Comparison of ENCODE assay signal across 8 mouse cellular contexts in the genomic region with DNA sequence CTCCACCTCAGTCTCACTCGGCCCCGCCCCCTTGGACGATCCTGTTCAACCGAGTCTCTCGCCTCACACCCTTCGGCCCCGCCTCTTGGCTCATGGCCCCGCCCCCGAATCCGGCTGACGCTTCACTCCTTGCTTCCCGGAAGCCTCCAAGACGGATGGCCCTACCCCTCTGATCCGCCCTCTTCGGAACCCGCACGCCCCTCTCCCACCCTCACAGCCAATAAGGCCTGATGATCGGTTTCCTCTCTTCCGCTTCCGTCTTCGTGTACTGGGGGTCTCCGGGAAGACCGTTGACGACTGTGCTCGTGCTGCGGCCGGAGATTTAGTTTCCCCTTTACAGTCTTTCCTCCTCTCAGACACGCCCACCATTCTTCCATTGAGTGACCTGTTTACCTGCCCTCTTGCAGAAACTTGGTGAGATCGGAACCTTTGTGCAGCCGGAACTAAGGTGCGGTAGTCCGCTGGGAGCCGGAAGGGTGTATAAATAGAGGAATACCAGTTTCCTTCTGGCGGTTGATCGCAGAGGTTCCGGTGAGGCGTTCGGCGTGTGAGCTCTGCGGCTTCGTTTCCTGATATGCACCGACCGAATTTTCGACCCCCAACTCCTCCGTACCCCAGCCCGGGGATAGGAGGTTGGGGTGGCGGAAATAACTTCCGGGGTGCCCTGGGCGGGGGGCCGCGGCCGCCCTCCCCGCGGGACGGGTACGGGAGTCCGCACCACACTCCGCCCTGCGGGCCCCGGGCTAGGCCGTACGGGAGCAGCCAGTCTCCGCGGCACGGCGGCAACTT. TPM values are rescaled to one million over a fixed set of nuclear protein-coding genes. Genes with fewer than 3 reads are reported as not detected.
DNase-seq lines count a peak whose midpoint lies in the region; ATAC-seq lines count a peak whose summit lies in the region.

A gene (plus strand): TSS at position 282 of the 789 bp plus-strand sequence.
A gene (minus strand): TSS at position 643 of the 789 bp plus-strand sequence.

- no peaks in the 10 kb centered on the region for H3K27me3 ChIP-seq in hindbrain, embryonic 12.5 days

- peak within 1 kb of the TSS; percentile 93 for H3K27ac ChIP-seq in hindbrain, embryonic 12.5 days

- H3K9me3 ChIP-seq in hindbrain, embryonic 12.5 days (replicated peaks), result no peaks in the 10 kb centered on the region

- H3K4me1 ChIP-seq in hindbrain, embryonic 12.5 days, result 0 out of 2 replicates have a peak, but pooled peaks cover 3% of the 10 kb centered on the region

- peak; percentile 100 for ATAC-seq in hindbrain, embryonic 12.5 days (ENCODE audit: low FRiP score)

- no peaks in the 10 kb centered on the region for H3K36me3 ChIP-seq in hindbrain, embryonic 12.5 days

- peak within 1 kb of the TSS; percentile 91 for H3K9ac ChIP-seq in hindbrain, embryonic 12.5 days

- WGBS in hindbrain, embryonic 12.5 days, result under 1% methylated on average over 63 of the region's 66 CpGs

- peak within 1 kb of the TSS; percentile 85 for H3K4me3 ChIP-seq in hindbrain, embryonic 12.5 days

- DNase-seq in NIH3T3 (ENCODE audit: low read depth), result peak; percentile 100
- peak; percentile 100 for DNase-seq in cerebellum, postnatal 10 days
- DNase-seq in frontal cortex, postnatal 10 days (ENCODE audit: low spot score in 2 of 2), result peak; percentile 100
- peak; percentile 99 to 100 for DNase-seq in layer of hippocampus, postnatal 14 days (ENCODE audit: low spot score in 2 of 2)
- DNase-seq in lung, postnatal 14 days, result peak; percentile 100
- peak; percentile 99 for DNase-seq in retina, adult 2 months (ENCODE audit: low read depth, low spot score)
- DNase-seq in thymus, postnatal 36 days, result peak; percentile 100

- H3K4me2 ChIP-seq in hindbrain, embryonic 12.5 days (replicated peaks), result peak within 1 kb of the TSS; percentile 81

RNA-seq across cellular contexts. Expression of the first gene that starts in this region (rescaled TPM):
- 49.5 and 54.7 TPM in 2 replicates for polyA plus RNA-seq in hindbrain, embryonic 12.5 days (2016; fragmentation: Nextera tagmentation; extraction: Ambion mirVana)
- 10 to 100 TPM; 18.4 to 19.5 TPM for total RNA-seq in layer of hippocampus, postnatal 14 days (2021)

RNA-seq across cellular contexts. Expression of the second gene that starts in this region (rescaled TPM):
- polyA plus RNA-seq in hindbrain, embryonic 12.5 days (2016; fragmentation: Nextera tagmentation; extraction: Ambion mirVana), result 4.6 and 6.2 TPM in 2 replicates
- 1 to 10 TPM; 1.5 to 2.5 TPM for total RNA-seq in layer of hippocampus, postnatal 14 days (2021)

Comparison
In these comparisons a context has a peak if more than half of its experiments do, and no peak if none do; other contexts are left out.
1. Peak in every context shown above with its lines: DNase-seq, ATAC-seq, H3K4me3 ChIP-seq and H3K27ac ChIP-seq.